Mouse (Mus musculus) kidney, postnatal 10 days (tissue): ENCODE measurements around the gene Eif5a2.
"Not testable (repeated sequence)": the region's sequence is repeated elsewhere in the genome, so short reads cannot be mapped to it uniquely, and the experiment has no call there.

Source experiments
- DNase-seq: peaks from one replicate; pipeline ENCODE4 v3.0.0; 2021; ENCODE audit warnings: mixed read lengths

The Eif5a2 gene

GRCm38 (mm10) chr3:28780994-28781393 lies at the start of gene Eif5a2:
Gene Eif5a2 (plus strand): TSS chr3:28781276.
- DNase-seq: peak; percentile 96

- no peak for DNase-seq
Measured at GRCm38 (mm10) chr3:28734712-28735111, 46.4 kb upstream of the Eif5a2 start.

GRCm38 (mm10) chr3:28736981-28737380 lies 44.1 kb upstream of the Eif5a2 start:
- DNase-seq: peak; percentile 30

- DNase-seq: no peak
Measured at GRCm38 (mm10) chr3:28740353-28740752, 40.7 kb upstream of the Eif5a2 start.

- DNase-seq: no peak
Measured at GRCm38 (mm10) chr3:28743251-28743650, 37.8 kb upstream of the Eif5a2 start.

- peak; percentile 85 for DNase-seq
Measured at GRCm38 (mm10) chr3:28745835-28746483, 35.1 kb upstream of the Eif5a2 start.

- no peak for DNase-seq
Measured at GRCm38 (mm10) chr3:28748151-28748550, 32.9 kb upstream of the Eif5a2 start.

GRCm38 (mm10) chr3:28748956-28749355 lies 32.1 kb upstream of the Eif5a2 start:
- DNase-seq: no peak

GRCm38 (mm10) chr3:28755477-28755876 lies 25.6 kb upstream of the Eif5a2 start:
- no peak for DNase-seq

GRCm38 (mm10) chr3:28761225-28761789 lies 19.8 kb upstream of the Eif5a2 start:
- no peak for DNase-seq

- DNase-seq: no peak
Measured at GRCm38 (mm10) chr3:28766935-28767334, 14.1 kb upstream of the Eif5a2 start.

GRCm38 (mm10) chr3:28768222-28768621 lies 12.9 kb upstream of the Eif5a2 start:
- DNase-seq: no peak

GRCm38 (mm10) chr3:28772919-28773318 lies 8.2 kb upstream of the Eif5a2 start:
- DNase-seq: not testable (repeated sequence)

GRCm38 (mm10) chr3:28775361-28775760 lies 5.7 kb upstream of the Eif5a2 start:
- DNase-seq: no peak

GRCm38 (mm10) chr3:28775958-28776357 lies 5.1 kb upstream of the Eif5a2 start:
- DNase-seq: no peak

GRCm38 (mm10) chr3:28776491-28776890 lies 4.6 kb upstream of the Eif5a2 start:
- no peak for DNase-seq

- DNase-seq: no peak
Measured at GRCm38 (mm10) chr3:28780511-28780910, 565 bp upstream of the Eif5a2 start.

- DNase-seq: no peak
Measured at GRCm38 (mm10) chr3:28781422-28781821, 346 bp downstream of the Eif5a2 start.

- no peak for DNase-seq
Measured at GRCm38 (mm10) chr3:28781848-28782247, 772 bp downstream of the Eif5a2 start.

GRCm38 (mm10) chr3:28784176-28784575 lies 3.1 kb downstream of the Eif5a2 start:
- no peak for DNase-seq

GRCm38 (mm10) chr3:28794835-28795234 lies 13.8 kb downstream of the Eif5a2 start:
- no peak for DNase-seq

GRCm38 (mm10) chr3:28805301-28806097 lies 24.4 kb downstream of the Eif5a2 start, which contains the start of gene Rpl22l1:
Gene Rpl22l1 (plus strand): TSS chr3:28805436.
- DNase-seq: peak; percentile 99

- DNase-seq: no peak
Measured at GRCm38 (mm10) chr3:28808039-28808643, 27.1 kb downstream of the Eif5a2 start.
